Mouse (Mus musculus): Measurements from ENCODE around the gene Sdr9c7. TPM values are rescaled to one million over a fixed set of nuclear protein-coding genes. Genes with fewer than 3 reads are reported as not detected.

Sdr9c7 gene
- total and polyA plus RNA-seq, 3 experiments: not detected

DNA sequence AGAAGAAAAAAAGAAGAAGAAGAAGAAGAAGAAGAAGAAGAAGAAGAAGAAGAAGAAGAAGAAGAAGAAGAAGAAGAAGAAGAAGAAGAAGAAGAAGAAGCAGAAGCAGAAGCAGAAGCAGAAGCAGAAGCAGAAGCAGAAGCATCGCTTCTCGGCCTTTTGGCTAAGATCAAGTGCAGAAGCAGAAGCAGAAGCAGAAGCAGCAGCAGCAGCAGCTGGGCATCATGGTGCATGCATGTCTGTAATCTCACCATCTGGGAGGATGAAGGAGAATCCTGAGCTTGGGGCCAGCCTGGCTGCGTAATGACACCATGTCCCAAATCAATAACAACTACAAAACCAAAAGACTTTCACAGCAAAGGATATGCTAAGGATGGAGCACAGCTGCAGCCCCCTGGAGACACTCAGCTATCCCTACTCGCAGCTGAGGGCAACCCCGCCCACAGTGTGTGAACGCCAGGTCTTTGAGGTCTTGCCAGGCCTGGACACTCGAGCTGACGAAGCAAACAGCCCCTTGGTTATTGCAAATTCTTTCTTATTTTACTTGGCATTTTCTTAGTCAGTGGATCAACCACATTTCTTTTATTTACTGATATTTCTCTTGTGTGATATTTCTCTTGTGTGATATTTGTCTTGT, 34.1 kb downstream of the Sdr9c7 start:
- Histone ChIP-seq H3K79me2 (ENCODE audit: control insufficient read depth, insufficient read depth, low read length, poor library complexity) (no peaks in the 10 kb centered on the region), H3K27me3 (ENCODE audit: control insufficient read depth in 1 of 2, insufficient read depth in 2 of 2, low read length in 2 of 2) (peaks cover 0 to 6% of the 10 kb centered on the region in 2 experiments; a peak in 3 of 4 replicates), H3K9ac (ENCODE audit: control insufficient read depth, low read depth, low read length, poor library complexity, severe bottlenecking) (no peak overlapping the region), H3K9me3 (replicated peaks; ENCODE audit: insufficient read depth, low read length) (no peaks in the 10 kb centered on the region), H3K4me1 (ENCODE audit: control insufficient read depth in 1 of 2, insufficient read depth in 2 of 2, low read length in 2 of 2) (peaks cover 0 to 7% of the 10 kb centered on the region in 2 experiments; a peak in 1 of 4 replicates), H3K27ac (ENCODE audit: control insufficient read depth, low read depth, low read length) (no peak overlapping the region), H3K36me3 (ENCODE audit: control insufficient read depth in 1 of 2, insufficient read depth in 2 of 2, low read length in 2 of 2) (peaks cover 0 to 3% of the 10 kb centered on the region in 2 experiments; a peak in 1 of 4 replicates), H3K4me3 (ENCODE audit: control insufficient read depth in 1 of 2, insufficient read depth in 1 of 2, low read depth in 2 of 2, low read length in 2 of 2) (no peak overlapping the region)
- no peak for DNase-seq (ENCODE audit: low read depth, low spot score)
- TF ChIP-seq HCFC1 (IDR thresholded peaks at IDR 0.05; ENCODE audit: low read depth, low read length): no peak
- no peak for TF ChIP-seq JUND (IDR thresholded peaks at IDR 0.05; ENCODE audit: low read depth, low read length)
- no peak for TF ChIP-seq NRF1 (IDR thresholded peaks at IDR 0.05; ENCODE audit: insufficient read depth, low read depth, low read length, poor library complexity, severe bottlenecking)
- no peak for TF ChIP-seq MYB (IDR thresholded peaks at IDR 0.05; ENCODE audit: low read depth, low read length)
- TF ChIP-seq ZC3H11A (IDR thresholded peaks at IDR 0.05; ENCODE audit: low read depth, low read length): no peak
- TF ChIP-seq SIN3A (IDR thresholded peaks at IDR 0.05; ENCODE audit: low read length): no peak
- no peak for TF ChIP-seq TAL1 (IDR thresholded peaks at IDR 0.05; ENCODE audit: low read length)
- no peak for TF ChIP-seq ZNF384 (IDR thresholded peaks at IDR 0.05; ENCODE audit: low read depth, low read length)
- TF ChIP-seq USF1 (IDR thresholded peaks at IDR 0.05; ENCODE audit: low read depth, low read length): no peak
- no peak for TF ChIP-seq RCOR1 (IDR thresholded peaks at IDR 0.05; ENCODE audit: low read depth, low read length)
- TF ChIP-seq USF2 (IDR thresholded peaks at IDR 0.05; ENCODE audit: borderline replicate concordance in 1 of 2, insufficient read depth in 1 of 2, low read depth in 1 of 2, low read length in 2 of 2): no peak
- no peak for TF ChIP-seq MXI1 (IDR thresholded peaks at IDR 0.05; ENCODE audit: low read depth, low read length)
- no peak for TF ChIP-seq RAD21 (IDR thresholded peaks at IDR 0.05; ENCODE audit: low read depth, low read length)

DNA sequence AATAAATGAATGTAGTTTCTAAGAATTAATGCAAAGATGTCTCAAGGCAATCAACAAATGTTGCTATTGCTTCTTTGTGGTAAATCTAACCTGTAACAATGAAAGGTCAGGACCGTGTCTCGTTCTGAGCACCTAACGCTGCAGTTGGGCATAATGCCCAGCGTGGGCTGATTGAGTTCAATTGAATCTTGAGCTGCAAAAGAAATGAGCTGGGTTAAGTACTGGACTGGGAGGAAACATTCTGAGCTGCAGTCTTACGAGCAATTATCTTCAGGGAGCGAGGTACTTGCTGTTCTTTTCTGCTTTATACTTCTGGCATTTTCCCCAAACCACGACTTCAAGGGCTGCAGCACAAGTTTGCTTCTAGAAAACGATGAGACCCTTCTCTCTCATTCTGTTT, 38.0 kb downstream of the Sdr9c7 start:
- H3K9me3 ChIP-seq (replicated peaks; ENCODE audit: insufficient read depth, low read length): no peaks in the 10 kb centered on the region
- no peak overlapping the region for H3K27ac ChIP-seq (ENCODE audit: control insufficient read depth, low read depth, low read length)
- no peak overlapping the region for H3K9ac ChIP-seq (ENCODE audit: control insufficient read depth, low read depth, low read length, poor library complexity, severe bottlenecking)
- H3K79me2 ChIP-seq (ENCODE audit: control insufficient read depth, insufficient read depth, low read length, poor library complexity): no peaks in the 10 kb centered on the region
- H3K36me3 ChIP-seq (ENCODE audit: control insufficient read depth in 1 of 2, insufficient read depth in 2 of 2, low read length in 2 of 2): peaks cover 0 to 3% of the 10 kb centered on the region in 2 experiments; a peak in 1 of 4 replicates
- H3K27me3 ChIP-seq (ENCODE audit: control insufficient read depth in 1 of 2, insufficient read depth in 2 of 2, low read length in 2 of 2): peaks cover 0 to 2% of the 10 kb centered on the region in 2 experiments; a peak in 1 of 4 replicates
- no peak overlapping the region for H3K4me3 ChIP-seq (ENCODE audit: control insufficient read depth in 1 of 2, insufficient read depth in 1 of 2, low read depth in 2 of 2, low read length in 2 of 2)
- TF ChIP-seq USF1 (IDR thresholded peaks at IDR 0.05; ENCODE audit: low read depth, low read length): no peak
- no peak for TF ChIP-seq MAX (IDR thresholded peaks at IDR 0.05; ENCODE audit: low read length)
- DNase-seq (ENCODE audit: low read depth, low spot score): no peak
- peaks cover 0 to 7% of the 10 kb centered on the region in 2 experiments; a peak in 1 of 4 replicates for H3K4me1 ChIP-seq (ENCODE audit: control insufficient read depth in 1 of 2, insufficient read depth in 2 of 2, low read length in 2 of 2)
